Mouse (Mus musculus) left cerebral cortex, adult 2 months (tissue): ENCODE measurements around the gene Ddx21. TPM values are rescaled to one million over a fixed set of nuclear protein-coding genes. Genes with fewer than 3 reads are reported as not detected.
A peak's percentile ranks its signal among the peaks of the same experiment; 100 is the strongest.
"Not testable (repeated sequence)": the region's sequence is repeated elsewhere in the genome, so short reads cannot be mapped to it uniquely, and the experiment has no call there.

Source experiments
- DNase-seq, 2 experiments: peaks; one replicate each; pipeline ENCODE4 v3.0.0; 2021 to 2022; ENCODE audit warnings: low spot score in 2 of 2, mixed read lengths in 1 of 2; ENCODE audit errors: extremely low spot score in 1 of 2
- H3K27ac ChIP-seq: fragments of 200-600 bp; 2 replicates; pipeline ENCODE4 v1.8.1; 2022
- H3K4me3 ChIP-seq: fragments of 200-600 bp; 2 replicates; pipeline ENCODE4 v1.8.1; 2022
- CTCF ChIP-seq: fragments of 200-600 bp; IDR thresholded peaks from 2 replicates; pipeline ENCODE4 v1.8.1; 2022; ENCODE audit warnings: antibody characterized with exemption, mild to moderate bottlenecking, moderate library complexity
- intact Hi-C: fragments of 180-260 bp; cut with DNase I; formaldehyde crosslinking; loops from one replicate; pipeline ENCODE4 v1.15.1; 2025
- long read RNA-seq, 2 experiments: library from polyadenylated mRNA; stranded (forward); transcript quantifications; one replicate each; pipeline ENCODE4 v2.0.0; 2021; ENCODE audit warnings: borderline mapping rate in 2 of 2
- total RNA-seq, 2 experiments: library from RNA; stranded (reverse); gene quantifications; 2 replicates each; pipeline ENCODE4 v1.2.3; 2021

The Ddx21 gene
- total RNA-seq, result 10 to 100 TPM; 21.1 to 21.8 TPM
- long read RNA-seq, experiment 1, full-length matches to known transcripts, result 24 of 33 reads
- long read RNA-seq, experiment 1, partial matches to known transcripts, result 4 of 33 reads
- long read RNA-seq, experiment 1, other reads (novel, unspliced or antisense), result 5 of 33 reads
- long read RNA-seq, experiment 2, full-length matches to known transcripts, result 17 of 22 reads
- long read RNA-seq, experiment 2, partial matches to known transcripts, result 3 of 22 reads
- long read RNA-seq, experiment 2, other reads (novel, unspliced or antisense), result 2 of 22 reads

DNA sequence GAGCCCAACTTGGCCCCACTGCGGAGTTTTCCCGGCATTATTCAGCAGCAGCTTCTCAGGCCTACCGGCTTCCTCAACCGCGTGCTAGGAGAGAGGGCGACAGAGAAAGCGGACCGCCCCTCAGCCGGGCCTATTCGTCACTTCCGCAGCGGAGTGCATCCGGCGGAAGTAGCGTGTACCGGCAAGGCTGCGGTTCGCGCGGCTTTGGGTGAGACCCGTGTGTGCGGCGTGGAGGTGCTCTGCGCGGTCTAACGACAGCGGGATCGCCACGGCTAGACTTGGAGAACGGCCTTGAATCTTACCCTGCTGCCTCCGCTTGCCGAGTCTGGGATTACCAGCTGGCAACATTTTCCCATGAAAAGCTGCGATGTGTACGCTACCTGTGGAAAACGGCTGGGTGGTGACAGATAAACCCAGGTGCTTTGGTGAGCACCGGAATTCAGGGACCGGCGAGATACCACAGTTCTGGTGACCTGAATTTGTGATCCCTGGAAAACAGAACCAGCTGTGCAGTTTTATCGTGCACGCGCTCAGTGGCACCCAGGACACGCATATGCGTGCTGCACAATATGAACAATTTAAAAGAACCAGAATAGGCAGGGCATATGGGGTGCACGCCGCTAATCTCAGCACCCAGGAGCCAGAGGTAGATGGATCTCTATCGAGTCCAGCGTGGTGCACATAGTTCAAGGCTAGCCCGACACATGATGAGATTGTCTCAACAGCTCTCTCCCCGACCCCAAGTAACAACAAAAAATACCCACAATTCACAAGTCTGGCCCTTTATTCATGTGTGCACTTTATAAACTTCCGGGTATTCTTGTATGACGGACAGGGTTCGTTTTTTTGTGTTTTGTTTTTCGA is at the start of gene Ddx21:
Ddx21 (minus strand) TSS at position 105 of the 864 bp plus-strand sequence.
- H3K27ac ChIP-seq, result peak within 1 kb of the TSS; percentile 69
- H3K4me3 ChIP-seq, result peak within 1 kb of the TSS; percentile 80
- intact Hi-C loops, result loop anchor here (1.0 kb wide), 1 partner anchor 49 kb away; the partner anchor contains the start of gene Ddx50
- DNase-seq, result peak; percentile 89 to 93
- no peak for TF ChIP-seq CTCF

DNA sequence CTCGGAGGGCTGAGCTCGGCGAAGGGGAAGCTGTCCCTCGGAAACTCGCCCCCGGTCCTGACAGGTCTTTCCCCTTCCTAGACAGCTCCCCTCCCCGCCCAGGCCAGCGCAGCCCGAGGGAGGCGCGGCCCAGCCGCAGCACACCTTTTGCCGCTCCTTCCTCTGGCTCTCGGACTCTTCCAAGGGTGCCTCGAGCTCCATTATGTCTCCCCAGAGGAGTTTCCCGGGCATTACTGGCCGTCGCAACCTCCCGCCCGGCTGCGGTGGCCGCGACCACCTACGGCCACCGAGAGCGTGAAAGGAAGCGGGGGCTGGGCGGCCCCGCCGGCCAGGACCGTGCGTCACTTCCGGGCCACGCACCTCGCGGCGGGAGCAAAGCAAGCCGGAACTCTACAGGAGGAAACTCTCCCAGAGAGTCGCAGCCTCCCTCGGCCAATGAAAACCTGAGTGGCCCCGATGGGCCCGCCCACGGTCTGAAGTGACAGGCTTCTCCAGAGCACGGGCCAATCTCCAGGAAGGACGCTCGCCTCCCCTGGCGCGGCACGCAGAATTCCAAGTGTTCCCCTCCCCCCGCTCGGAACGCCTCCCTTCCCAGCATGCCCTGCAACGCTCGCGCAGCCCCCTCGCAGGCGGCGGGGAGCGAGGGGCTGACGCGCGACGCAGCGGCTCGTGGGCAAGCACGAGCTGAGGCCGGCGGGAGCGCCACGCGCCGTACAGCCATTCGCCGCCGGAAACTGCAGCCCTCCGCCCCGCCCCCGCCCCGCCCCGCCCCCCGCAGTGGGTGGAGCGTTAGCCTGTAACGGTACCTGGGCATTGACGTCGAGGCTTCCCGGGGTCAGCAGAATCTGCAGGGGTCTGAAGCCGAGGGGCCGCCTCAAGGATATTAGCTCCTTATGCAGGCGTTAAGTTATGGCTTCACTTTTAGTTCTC is 49.1 kb upstream of the Ddx21 start, which contains the start of gene Ddx50:
Ddx50 (minus strand) TSS at position 338 of the 930 bp plus-strand sequence.
- intact Hi-C loops, result loop anchor here (1.0 to 2.0 kb wide), 4 partner anchors 49 to 164 kb away; partner anchors contain the start of genes Ccar1, Ddx21 and Vps26a
- Histone ChIP-seq H3K4me3 (peak within 1 kb of the TSS; percentile 98), H3K27ac (peak within 1 kb of the TSS; percentile 98)
- peak; percentile 100 for DNase-seq
- TF ChIP-seq CTCF, result no peak

DNA sequence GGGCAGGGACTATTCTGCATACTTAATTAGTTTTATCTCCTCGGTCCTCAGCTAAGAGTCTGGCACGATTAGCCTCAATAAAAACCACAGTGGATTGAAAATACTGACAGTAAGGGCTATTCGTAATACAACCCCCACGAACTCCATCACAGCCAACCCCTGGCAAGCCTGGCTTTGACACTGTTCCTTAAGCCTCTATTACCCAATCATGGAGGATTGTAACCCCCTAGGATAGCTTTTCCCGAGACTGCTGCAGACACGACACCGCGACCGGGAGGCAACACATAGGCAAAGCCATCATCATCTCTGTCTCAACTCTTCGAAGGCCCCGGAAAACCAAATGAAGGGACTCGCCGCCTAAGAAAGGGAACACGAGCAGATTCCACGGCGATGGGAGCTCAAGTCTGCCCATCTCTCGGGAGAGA is 48.3 kb upstream of the Ddx21 start:
- H3K4me3 ChIP-seq, result peak overlapping the region; percentile 98
- DNase-seq, result no peak
- intact Hi-C loops, result loop anchor here (2.0 kb wide), 2 partner anchors 142 to 164 kb away; partner anchors contain the start of genes Ccar1 and Vps26a
- H3K27ac ChIP-seq, result peak overlapping the region; percentile 98
- TF ChIP-seq CTCF, result no peak

DNA sequence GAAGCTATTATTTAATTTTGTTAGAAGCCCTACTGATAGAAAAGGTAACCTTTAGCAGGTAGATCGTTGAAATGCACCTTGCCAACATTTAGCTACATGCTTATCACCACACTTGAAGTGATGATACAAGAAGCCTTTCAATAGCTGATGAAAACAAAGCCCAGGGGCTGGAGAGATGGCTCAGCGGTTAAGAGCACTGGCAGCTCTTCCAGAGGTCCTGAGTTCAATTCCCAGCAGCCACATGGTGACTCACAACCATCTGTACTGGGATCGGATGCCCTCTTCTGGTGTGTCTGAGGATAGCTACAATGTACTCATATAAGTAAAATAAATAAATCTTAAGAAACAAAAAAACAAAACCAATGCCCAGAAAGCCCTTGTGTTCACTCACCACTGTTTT is 2.1 kb upstream of the Ddx21 start:
- TF ChIP-seq CTCF, result no peak; the same call in 1 of the 2 replicates
- no peak for DNase-seq
- H3K4me3 ChIP-seq, result no peak overlapping the region
- intact Hi-C loops, result no loop called here
- H3K27ac ChIP-seq, result no peak overlapping the region

DNA sequence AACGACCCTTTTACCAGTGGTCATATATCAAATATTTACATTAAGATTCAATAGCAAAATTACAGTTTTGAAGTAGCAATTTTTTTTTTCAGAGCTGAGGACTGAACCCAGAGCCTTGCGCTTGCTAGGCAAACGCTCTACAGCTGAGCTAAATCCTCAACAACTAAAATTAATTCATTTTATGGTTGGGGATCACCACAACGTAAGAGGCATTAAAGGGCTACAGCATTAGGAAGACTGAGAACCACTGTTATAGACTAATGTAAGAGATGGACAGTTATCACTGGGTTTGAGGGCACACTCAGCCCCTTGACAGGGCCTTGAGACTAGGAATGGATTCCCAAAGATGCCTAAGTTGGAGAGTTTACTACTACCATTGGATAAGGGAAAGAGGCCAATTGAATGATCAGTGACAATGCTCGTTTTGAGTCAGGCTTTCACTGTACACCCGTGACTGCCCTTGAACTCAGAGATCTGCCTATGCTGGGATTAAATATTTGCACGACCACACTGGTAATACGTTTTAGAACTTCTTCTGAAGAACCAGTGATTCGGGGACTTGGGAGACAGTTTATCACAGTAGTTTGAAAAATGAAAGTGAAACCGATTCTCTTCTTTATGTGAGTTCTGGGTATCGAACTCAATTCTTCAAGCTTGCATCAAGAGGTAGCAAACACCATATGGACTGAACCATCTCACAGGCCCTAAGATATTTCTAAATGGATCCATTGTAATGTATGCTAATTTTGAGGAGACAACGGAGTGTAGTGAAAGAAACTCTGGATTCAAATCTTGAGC is 1.4 kb upstream of the Ddx21 start:
- H3K4me3 ChIP-seq, result no peak overlapping the region
- no peak for TF ChIP-seq CTCF
- DNase-seq, result no peak
- H3K27ac ChIP-seq, result no peak overlapping the region
- intact Hi-C loops, result no loop called here

DNA sequence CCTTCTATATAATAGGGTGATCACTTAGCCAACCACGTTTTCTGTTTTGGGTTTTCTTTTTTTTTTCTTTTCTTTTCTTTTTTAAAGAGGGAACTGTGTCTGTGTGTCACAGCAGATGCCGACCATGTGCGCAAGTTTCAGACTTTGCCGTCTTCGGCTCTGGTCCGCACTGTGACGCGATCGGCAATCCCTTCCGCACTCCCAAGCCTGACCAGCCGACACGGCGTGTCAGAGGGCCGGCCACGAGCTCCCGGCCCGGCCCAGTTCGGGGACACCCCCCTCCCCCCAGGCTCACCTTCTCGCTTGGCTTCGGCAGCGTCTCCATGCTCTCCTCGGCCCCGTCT is 276 bp downstream of the Ddx21 start:
- intact Hi-C loops, result loop anchor here (1.0 kb wide), 1 partner anchor 49 kb away; the partner anchor contains the start of gene Ddx50
- Histone ChIP-seq H3K27ac (peak overlapping the region; percentile 69), H3K4me3 (peak overlapping the region; percentile 80)
- DNase-seq, result no peak
- no peak for TF ChIP-seq CTCF

DNA sequence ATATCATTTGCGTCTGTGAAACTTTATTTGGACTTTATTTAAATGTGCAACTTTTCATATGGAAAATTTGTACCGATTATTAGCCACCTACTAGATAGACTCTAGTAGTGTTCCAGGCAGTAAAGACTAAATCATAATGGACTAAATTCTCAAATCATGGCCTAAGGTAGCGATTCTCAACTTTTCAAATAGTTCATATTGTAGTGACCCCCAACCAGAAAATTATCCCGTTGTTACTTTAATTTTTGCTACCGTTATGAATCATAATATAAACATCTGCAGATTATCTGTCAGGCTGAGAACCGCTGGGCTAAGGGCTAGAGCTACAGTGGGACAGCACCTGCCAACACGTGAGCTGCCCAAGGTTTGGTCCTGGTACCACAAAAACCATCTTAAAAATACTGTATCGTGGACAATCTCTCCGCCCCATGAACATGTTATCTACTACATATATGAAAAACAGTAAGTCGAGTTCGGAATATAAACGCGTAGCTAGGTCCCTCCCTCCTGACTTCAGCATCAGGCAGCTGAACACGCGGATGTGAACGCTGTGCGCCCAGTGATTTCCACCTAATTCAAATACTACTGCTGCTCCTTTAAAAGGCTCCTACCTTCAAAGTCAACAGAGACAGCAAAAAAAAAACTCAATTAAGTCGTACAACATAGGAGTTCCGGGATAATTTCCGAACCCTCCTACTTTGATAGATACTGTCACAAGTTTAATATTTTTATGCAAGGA is 859 bp downstream of the Ddx21 start:
- no peak for DNase-seq
- no peak for TF ChIP-seq CTCF
- Histone ChIP-seq H3K27ac (peak overlapping the region; percentile 69; the same call in 1 of the 2 replicates), H3K4me3 (peak overlapping the region; percentile 80)
- intact Hi-C loops, result no loop called here

DNA sequence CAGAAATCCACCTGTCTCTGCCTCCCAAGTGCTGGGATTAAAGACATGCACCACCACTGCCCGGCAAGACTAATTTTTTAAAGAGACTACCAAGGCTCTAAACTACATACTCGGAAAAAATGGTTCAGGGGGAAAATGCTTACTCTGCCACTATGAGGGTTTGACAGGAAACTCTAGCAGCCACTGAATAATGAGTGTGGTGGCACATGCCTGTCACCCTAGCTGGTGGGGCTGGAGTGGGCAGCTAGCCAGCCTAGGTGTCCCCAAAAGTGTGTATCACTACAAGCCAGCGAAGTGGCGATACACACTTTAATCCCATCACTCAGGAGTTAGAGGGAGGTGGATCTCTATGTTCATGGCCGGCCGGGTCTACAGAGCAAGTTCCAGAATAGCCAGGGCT is 2.0 kb downstream of the Ddx21 start:
- TF ChIP-seq CTCF, result no peak
- H3K4me3 ChIP-seq, result no peak overlapping the region
- no peak for DNase-seq
- intact Hi-C loops, result no loop called here
- H3K27ac ChIP-seq, result no peak overlapping the region

DNA sequence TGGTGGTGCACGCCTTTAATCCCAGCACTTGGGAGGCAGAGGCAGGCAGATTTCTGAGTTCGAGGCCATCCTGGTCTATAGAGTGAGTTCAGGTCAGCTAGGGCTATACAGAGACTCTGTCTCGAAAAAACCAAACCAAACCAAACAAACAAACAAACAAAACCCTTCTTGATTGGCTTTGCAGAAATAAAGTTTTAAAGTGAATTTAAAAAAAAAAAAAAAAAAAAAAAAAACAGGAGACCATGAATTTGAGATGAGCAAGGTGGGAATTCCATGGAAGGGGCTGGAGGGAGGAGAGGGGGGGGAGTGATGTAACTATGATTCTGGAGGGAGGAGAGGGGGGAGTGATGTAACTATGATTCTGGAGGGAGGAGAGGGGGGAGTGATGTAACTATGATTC is 2.8 kb downstream of the Ddx21 start:
- H3K27ac ChIP-seq, DNase-seq, H3K4me3 ChIP-seq, intact Hi-C loops: not testable (repeated sequence)

DNA sequence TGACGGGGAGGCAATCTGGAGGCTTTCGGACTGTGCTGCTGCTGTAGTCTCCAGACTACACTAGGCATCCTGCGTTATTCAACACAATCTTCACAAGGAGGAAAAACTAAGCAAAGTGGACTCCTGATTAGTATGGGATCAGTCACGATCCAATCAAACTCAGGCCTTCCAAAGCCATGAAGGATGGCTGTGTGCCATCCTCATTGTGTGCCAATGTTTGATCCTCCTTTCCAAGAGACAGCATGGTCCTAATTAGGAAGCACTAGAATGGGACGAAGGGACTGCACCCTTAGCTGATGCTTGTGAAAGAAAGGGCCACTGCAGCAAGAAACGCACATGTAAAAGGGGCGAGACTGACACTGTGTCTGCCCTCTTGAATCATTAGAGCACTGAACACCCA is 9.6 kb downstream of the Ddx21 start:
- no peak overlapping the region for H3K27ac ChIP-seq
- intact Hi-C loops, result no loop called here
- no peak for DNase-seq
- no peak for TF ChIP-seq CTCF
- H3K4me3 ChIP-seq, result no peak overlapping the region
